Mouse (Mus musculus): ENCODE data around the gene Borcs5. TPM values are rescaled to one million over a fixed set of nuclear protein-coding genes. Genes with fewer than 3 reads are reported as not detected.

Gene Borcs5
- total and polyA plus RNA-seq, 3 experiments: 8.8 to 19.6 (median 9.1) TPM

- no peaks in the 10 kb centered on the region for H3K9me3 ChIP-seq (replicated peaks)
- no peak for TF ChIP-seq POLR2AphosphoS5 (IDR thresholded peaks at IDR 0.05; ENCODE audit: insufficient replicate concordance, low read depth, low read length)
- TF ChIP-seq TAL1 (conservative IDR thresholded peaks at IDR 0.05; ENCODE audit: low read depth, low read length): no peak
- TF ChIP-seq GATA1 (IDR thresholded peaks at IDR 0.05; ENCODE audit: borderline replicate concordance, low read length): no peak
- TF ChIP-seq GATA2 (IDR thresholded peaks at IDR 0.05; ENCODE audit: borderline replicate concordance, low read depth, low read length): no peak
- ATAC-seq (ENCODE audit: extremely low read depth, insufficient number of reproducible peaks, low FRiP score, poor library complexity, severe bottlenecking) (no peak), DNase-seq (ENCODE audit: low spot score) (no peak)
- H3K36me3 ChIP-seq (replicated peaks): peaks cover 30% of the 10 kb centered on the region
- H3K4me1 ChIP-seq (ENCODE audit: insufficient read depth, low read depth, low read length): peaks cover 17% of the 10 kb centered on the region
- H3K4me3 ChIP-seq (ENCODE audit: low read depth, low read length): no peak overlapping the region
- H3K27me3 ChIP-seq (ENCODE audit: insufficient read depth, low read length): no peaks in the 10 kb centered on the region
Measured at GRCm38 (mm10) chr6:134751883-134752647, 112.8 kb downstream of the Borcs5 start.

GRCm38 (mm10) chr6:134753412-134753811 lies 114.1 kb downstream of the Borcs5 start:
- Histone ChIP-seq H3K9me3 (replicated peaks) (no peaks in the 10 kb centered on the region), H3K4me1 (ENCODE audit: insufficient read depth, low read depth, low read length) (peaks cover 17% of the 10 kb centered on the region), H3K36me3 (replicated peaks) (peaks cover 33% of the 10 kb centered on the region), H3K27me3 (ENCODE audit: insufficient read depth, low read length) (no peaks in the 10 kb centered on the region), H3K4me3 (ENCODE audit: low read depth, low read length) (no peak overlapping the region)
- ATAC-seq (ENCODE audit: extremely low read depth, insufficient number of reproducible peaks, low FRiP score, poor library complexity, severe bottlenecking) (peak; percentile 84), DNase-seq (ENCODE audit: low spot score) (no peak)
- TF ChIP-seq GATA2 (IDR thresholded peaks at IDR 0.05; ENCODE audit: borderline replicate concordance, low read depth, low read length) (no peak), POLR2AphosphoS5 (IDR thresholded peaks at IDR 0.05; ENCODE audit: insufficient replicate concordance, low read depth, low read length) (no peak), GATA1 (IDR thresholded peaks at IDR 0.05; ENCODE audit: borderline replicate concordance, low read length) (no peak), TAL1 (conservative IDR thresholded peaks at IDR 0.05; ENCODE audit: low read depth, low read length) (no peak), CTCF (IDR thresholded peaks at IDR 0.05; ENCODE audit: low read depth, low read length) (no peak)

- Histone ChIP-seq H3K4me3 (ENCODE audit: low read depth, low read length) (no peak overlapping the region), H3K27me3 (ENCODE audit: insufficient read depth, low read length) (no peaks in the 10 kb centered on the region), H3K36me3 (replicated peaks) (peaks cover 37% of the 10 kb centered on the region), H3K4me1 (ENCODE audit: insufficient read depth, low read depth, low read length) (peaks cover 17% of the 10 kb centered on the region), H3K9me3 (replicated peaks) (no peaks in the 10 kb centered on the region)
- DNase-seq (ENCODE audit: low spot score) (no peak), ATAC-seq (ENCODE audit: extremely low read depth, insufficient number of reproducible peaks, low FRiP score, poor library complexity, severe bottlenecking) (no peak)
- TF ChIP-seq TAL1 (conservative IDR thresholded peaks at IDR 0.05; ENCODE audit: low read depth, low read length) (no peak), POLR2AphosphoS5 (IDR thresholded peaks at IDR 0.05; ENCODE audit: insufficient replicate concordance, low read depth, low read length) (no peak), GATA1 (IDR thresholded peaks at IDR 0.05; ENCODE audit: borderline replicate concordance, low read length) (no peak)
Measured at GRCm38 (mm10) chr6:134753858-134754257, 114.5 kb downstream of the Borcs5 start.

GRCm38 (mm10) chr6:134756058-134756457 lies 116.7 kb downstream of the Borcs5 start:
- DNase-seq (ENCODE audit: low spot score): no peak
- H3K36me3 ChIP-seq (replicated peaks): peaks cover 38% of the 10 kb centered on the region
- H3K9me3 ChIP-seq (replicated peaks): no peaks in the 10 kb centered on the region
- TF ChIP-seq GATA1 (IDR thresholded peaks at IDR 0.05; ENCODE audit: borderline replicate concordance, low read length) (no peak), TAL1 (conservative IDR thresholded peaks at IDR 0.05; ENCODE audit: low read depth, low read length) (no peak; the same call in 1 of the 2 replicates), GATA2 (IDR thresholded peaks at IDR 0.05; ENCODE audit: borderline replicate concordance, low read depth, low read length) (no peak), CTCF (IDR thresholded peaks at IDR 0.05; ENCODE audit: low read depth, low read length) (no peak), POLR2AphosphoS5 (IDR thresholded peaks at IDR 0.05; ENCODE audit: insufficient replicate concordance, low read depth, low read length) (no peak)
- no peak for ATAC-seq (ENCODE audit: extremely low read depth, insufficient number of reproducible peaks, low FRiP score, poor library complexity, severe bottlenecking)
- H3K4me3 ChIP-seq (ENCODE audit: low read depth, low read length): no peak overlapping the region
- peaks cover 17% of the 10 kb centered on the region for H3K4me1 ChIP-seq (ENCODE audit: insufficient read depth, low read depth, low read length)
- no peaks in the 10 kb centered on the region for H3K27me3 ChIP-seq (ENCODE audit: insufficient read depth, low read length)

Other genes with a start within 250 kb of the Borcs5 start
- gene Bcl2l14, start 243.2 kb upstream of the Borcs5 start, total RNA-seq (2014; fragmentation: Nextera tagmentation): not detected in 2 replicates
- gene Bcl2l14, start 243.2 kb upstream of the Borcs5 start, total RNA-seq (2017): 0.71 TPM in 1 of 2 replicates, not detected in the other
- gene Bcl2l14, start 243.2 kb upstream of the Borcs5 start, polyA plus RNA-seq (2012): 0.09 TPM in 1 of 2 replicates, not detected in the other
- gene Lrp6, start 72.5 kb upstream of the Borcs5 start, total RNA-seq (2014; fragmentation: Nextera tagmentation): 74.3 and 75.2 TPM in 2 replicates
- 60.9 and 75.2 TPM in 2 replicates for gene Lrp6, start 72.5 kb upstream of the Borcs5 start, total RNA-seq (2017)
- gene Lrp6, start 72.5 kb upstream of the Borcs5 start, polyA plus RNA-seq (2012): 18.5 and 19.8 TPM in 2 replicates
- gene Mansc1, start 7.0 kb upstream of the Borcs5 start, total RNA-seq (2014; fragmentation: Nextera tagmentation): not detected in 2 replicates
- gene Mansc1, start 7.0 kb upstream of the Borcs5 start, total RNA-seq (2017): 0.12 TPM in 1 of 2 replicates, not detected in the other
- gene Mansc1, start 7.0 kb upstream of the Borcs5 start, polyA plus RNA-seq (2012): not detected in 2 replicates
- 55.5 TPM in 2 replicates for gene Dusp16, start 153.1 kb downstream of the Borcs5 start, total RNA-seq (2014; fragmentation: Nextera tagmentation)
- 9.9 and 15.0 TPM in 2 replicates for gene Dusp16, start 153.1 kb downstream of the Borcs5 start, total RNA-seq (2017)
- gene Dusp16, start 153.1 kb downstream of the Borcs5 start, polyA plus RNA-seq (2012): 2.9 and 5.2 TPM in 2 replicates
- 8.4 and 11.4 TPM in 2 replicates for gene Crebl2, start 190.6 kb downstream of the Borcs5 start, total RNA-seq (2014; fragmentation: Nextera tagmentation)
- gene Crebl2, start 190.6 kb downstream of the Borcs5 start, total RNA-seq (2017): 10.7 and 12.3 TPM in 2 replicates
- 2.0 and 2.4 TPM in 2 replicates for gene Crebl2, start 190.6 kb downstream of the Borcs5 start, polyA plus RNA-seq (2012)

Measured in G1E (cell line).